Mouse (Mus musculus): ENCODE results near the gene Adgrg3.

DNA sequence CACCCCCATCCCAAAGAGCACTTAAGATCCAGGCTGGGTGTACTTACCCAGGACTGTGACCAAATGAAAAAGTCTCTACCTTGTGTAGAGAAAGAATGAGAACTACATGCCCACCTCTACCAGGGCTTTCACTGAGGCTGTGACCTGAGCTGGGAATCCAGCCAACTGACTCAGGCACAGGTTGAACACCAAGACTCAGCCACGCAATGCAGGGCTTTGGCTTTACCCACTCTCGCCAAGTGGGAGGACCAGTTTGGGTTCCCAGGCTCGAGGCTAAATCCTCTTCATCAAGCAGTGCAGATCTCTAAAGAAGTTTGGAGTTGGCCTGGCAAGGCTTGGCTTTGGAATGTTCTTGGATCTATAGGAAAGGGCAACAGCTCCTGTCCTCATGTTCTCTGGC lies 58.0 kb downstream of the Adgrg3 start:
- TF ChIP-seq POLR2A (IDR thresholded peaks at IDR 0.05; ENCODE audit: low read depth, low read length) (no peak), CTCF (conservative IDR thresholded peaks at IDR 0.05; ENCODE audit: insufficient read depth, insufficient read length, low read depth, low read length) (no peak)

All from kidney, adult 2 months (tissue).